Mouse (Mus musculus): Measurements from ENCODE around the gene Sele.
"Not testable (repeated sequence)": the region's sequence is repeated elsewhere in the genome, so short reads cannot be mapped to it uniquely, and the experiment has no call there.

The Sele gene

GRCm38 (mm10) chr1:164047934-164048333, at the start of gene Sele:
Gene Sele, plus strand, starts transcription at chr1:164048234.
- DNase-seq, result no peak

- DNase-seq, result no peak
Measured at GRCm38 (mm10) chr1:164001831-164002452, 46.1 kb upstream of the Sele start.

GRCm38 (mm10) chr1:164004311-164004710, 43.7 kb upstream of the Sele start:
- no peak for DNase-seq

GRCm38 (mm10) chr1:164009235-164009634, 38.8 kb upstream of the Sele start:
- peak; percentile 19 for DNase-seq

GRCm38 (mm10) chr1:164014616-164015015, 33.4 kb upstream of the Sele start:
- no peak for DNase-seq

- no peak for DNase-seq
Measured at GRCm38 (mm10) chr1:164018221-164018896, 29.7 kb upstream of the Sele start.

GRCm38 (mm10) chr1:164019789-164020188, 28.2 kb upstream of the Sele start:
- no peak for DNase-seq

- not testable (repeated sequence) for DNase-seq
Measured at GRCm38 (mm10) chr1:164020746-164021145, 27.3 kb upstream of the Sele start.

- DNase-seq, result not testable (repeated sequence)
Measured at GRCm38 (mm10) chr1:164022106-164022505, 25.9 kb upstream of the Sele start.

GRCm38 (mm10) chr1:164025685-164026084, 22.3 kb upstream of the Sele start:
- DNase-seq, result no peak

GRCm38 (mm10) chr1:164027416-164027815, 20.6 kb upstream of the Sele start:
- peak; percentile 40 for DNase-seq

GRCm38 (mm10) chr1:164040385-164041135, 7.5 kb upstream of the Sele start:
- DNase-seq, result no peak

- peak; percentile 55 for DNase-seq
Measured at GRCm38 (mm10) chr1:164043549-164043948, 4.5 kb upstream of the Sele start.

GRCm38 (mm10) chr1:164053561-164053960, 5.5 kb downstream of the Sele start:
- no peak for DNase-seq

GRCm38 (mm10) chr1:164054800-164055199, 6.8 kb downstream of the Sele start:
- DNase-seq, result no peak

GRCm38 (mm10) chr1:164060071-164060470, 12.0 kb downstream of the Sele start:
- no peak for DNase-seq

- DNase-seq, result peak; percentile 41
Measured at GRCm38 (mm10) chr1:164061278-164061677, 13.2 kb downstream of the Sele start.

- DNase-seq, result no peak
Measured at GRCm38 (mm10) chr1:164061925-164062324, 13.9 kb downstream of the Sele start, which contains the start of gene Sell. Gene Sell, plus strand, starts transcription at chr1:164061982.

GRCm38 (mm10) chr1:164062856-164063255, 14.8 kb downstream of the Sele start:
- no peak for DNase-seq

GRCm38 (mm10) chr1:164063745-164064144, 15.7 kb downstream of the Sele start:
- no peak for DNase-seq

GRCm38 (mm10) chr1:164069261-164069660, 21.2 kb downstream of the Sele start:
- no peak for DNase-seq

- DNase-seq, result no peak
Measured at GRCm38 (mm10) chr1:164070461-164070860, 22.4 kb downstream of the Sele start.

GRCm38 (mm10) chr1:164071111-164071510, 23.1 kb downstream of the Sele start:
- DNase-seq, result no peak

- DNase-seq, result no peak
Measured at GRCm38 (mm10) chr1:164072001-164072400, 24.0 kb downstream of the Sele start.

Measured in lung, postnatal 10 days (tissue).